Mouse (Mus musculus): ENCODE measurements around the gene Heyl. TPM values are rescaled to one million over a fixed set of nuclear protein-coding genes. Genes with fewer than 3 reads are reported as not detected.
A peak's percentile ranks its signal among the peaks of the same experiment; 100 is the strongest.

The Heyl gene
- polyA plus RNA-seq, 1 experiment = 0.92 TPM

- no peak for DNase-seq (ENCODE audit: low read depth, low spot score)
- 68% methylated on average over 2 of the region's 2 CpGs for WGBS
These were observed 5.1 kb upstream of the Heyl start for GRCm38 (mm10) chr4:123228270-123228669.

DNA sequence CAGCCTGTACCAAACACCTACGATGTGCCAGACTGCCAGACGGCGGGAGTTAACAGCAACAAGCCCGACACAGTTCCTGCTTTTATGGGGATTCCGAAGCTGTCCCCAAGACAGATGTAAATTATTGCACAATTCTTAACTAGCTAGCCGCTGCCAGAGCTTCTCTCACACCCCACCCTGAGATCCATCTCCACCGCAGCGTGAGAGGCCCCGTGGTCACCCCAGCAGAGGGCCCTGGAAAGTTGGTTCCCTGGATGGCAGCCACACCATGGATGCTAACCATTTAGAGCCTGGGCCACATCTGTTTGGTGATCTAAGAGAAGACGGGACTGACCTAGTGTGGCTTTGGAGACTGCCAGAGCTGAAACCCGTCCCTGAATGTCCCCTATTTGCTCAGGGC lies 4.2 kb upstream of the Heyl start:
- DNase-seq (ENCODE audit: low read depth, low spot score) = no peak
- 24% methylated on average over 11 of the region's 11 CpGs for WGBS

DNA sequence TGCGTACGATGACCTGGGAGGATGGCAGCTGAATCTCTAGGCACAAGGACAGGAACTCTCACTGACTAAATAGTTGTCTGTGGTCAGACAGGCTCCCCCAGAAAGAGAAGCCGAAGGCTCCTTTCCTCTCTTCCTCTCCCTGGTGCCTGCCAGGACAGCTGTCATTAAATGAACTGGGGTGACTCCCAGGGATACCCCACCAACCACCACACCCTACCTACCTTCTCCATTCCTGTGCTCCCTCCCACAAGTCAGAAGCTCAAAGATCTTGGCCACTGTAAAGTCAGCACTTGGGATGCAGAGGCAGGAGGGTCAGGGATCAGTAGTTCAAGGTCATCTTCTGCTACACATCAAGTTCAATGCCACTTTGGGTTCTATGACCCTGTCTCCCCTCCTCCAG lies 515 bp upstream of the Heyl start:
- WGBS = 66% methylated on average over 3 of the region's 3 CpGs
- DNase-seq (ENCODE audit: low read depth, low spot score) = no peak

DNA sequence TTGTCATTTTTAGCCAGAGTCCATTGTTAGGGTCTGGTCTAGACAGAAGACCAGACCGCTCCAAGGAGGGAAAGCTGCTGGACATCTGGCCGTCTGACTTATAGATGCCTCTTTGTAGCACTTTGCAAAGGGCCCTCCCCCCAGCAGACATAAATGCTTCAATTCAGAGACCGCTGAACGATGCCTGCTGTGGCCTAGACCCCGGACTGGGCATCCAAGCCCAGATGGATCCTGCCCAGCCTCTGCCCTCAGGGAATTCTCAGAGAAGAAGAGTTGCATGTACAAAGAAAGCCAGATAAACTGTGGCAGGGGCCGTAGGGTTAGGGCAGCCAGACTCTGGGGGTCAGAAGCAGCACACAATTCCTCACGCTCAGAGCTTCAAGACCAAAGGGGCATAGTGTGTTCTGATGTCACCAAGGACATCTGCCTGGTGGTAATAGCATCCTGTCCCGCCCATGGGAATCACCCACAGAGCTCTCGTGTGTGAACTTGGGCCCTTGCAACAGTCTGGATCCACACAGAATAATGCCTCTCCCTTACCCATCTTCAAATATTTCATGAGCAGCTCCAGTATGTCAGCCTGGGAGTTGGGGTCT lies 2.6 kb downstream of the Heyl start:
- 81% methylated on average over 9 of the region's 9 CpGs for WGBS
- no peak for DNase-seq (ENCODE audit: low read depth, low spot score)

- DNase-seq (ENCODE audit: low read depth, low spot score) = no peak
- 81% methylated on average over 13 of the region's 13 CpGs for WGBS
These were observed 3.2 kb downstream of the Heyl start for GRCm38 (mm10) chr4:123236431-123237031.

DNA sequence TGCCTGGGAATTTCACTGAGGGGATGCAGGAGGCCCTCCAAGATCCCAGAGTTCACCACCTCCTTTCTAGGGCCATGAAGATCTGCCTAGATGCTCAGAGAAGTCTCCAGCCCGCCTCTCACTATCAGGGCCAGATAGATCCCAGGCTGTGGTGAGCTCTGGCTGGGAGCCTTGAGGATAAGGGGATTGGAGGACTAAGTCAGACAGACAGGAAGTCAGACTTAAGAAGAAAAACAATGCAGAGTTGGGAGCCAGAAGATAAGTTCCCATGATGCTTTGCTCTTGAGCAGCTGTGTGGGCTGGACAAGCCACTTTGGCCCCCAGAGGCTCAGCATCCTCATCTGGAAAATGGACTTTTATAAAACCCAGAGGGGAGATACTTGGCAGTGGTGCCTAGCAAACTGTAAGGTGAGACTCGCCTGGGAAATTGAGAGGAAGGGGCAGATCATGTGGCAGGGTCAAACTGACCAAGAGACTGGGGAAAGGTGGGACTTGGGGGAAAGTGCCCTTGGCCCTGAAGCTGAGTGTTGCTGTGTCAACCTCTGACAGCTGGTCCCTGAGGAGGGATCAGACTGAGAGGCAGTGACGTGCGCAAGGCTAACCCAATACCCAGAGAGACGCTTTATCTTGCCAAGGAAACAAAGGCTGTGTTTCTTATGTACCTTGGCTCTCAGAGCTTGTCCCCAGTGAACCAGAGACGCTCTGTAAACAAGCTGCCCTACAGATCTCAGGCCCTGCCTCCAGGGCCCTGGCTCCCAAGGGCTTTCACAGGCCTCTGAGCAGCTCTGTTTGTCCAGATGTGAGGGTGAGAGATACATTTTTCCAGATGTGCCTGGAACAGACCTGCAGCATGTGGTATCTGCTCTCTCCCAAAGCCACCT lies 4.3 kb downstream of the Heyl start:
- DNase-seq (ENCODE audit: low read depth, low spot score) = no peak

DNA sequence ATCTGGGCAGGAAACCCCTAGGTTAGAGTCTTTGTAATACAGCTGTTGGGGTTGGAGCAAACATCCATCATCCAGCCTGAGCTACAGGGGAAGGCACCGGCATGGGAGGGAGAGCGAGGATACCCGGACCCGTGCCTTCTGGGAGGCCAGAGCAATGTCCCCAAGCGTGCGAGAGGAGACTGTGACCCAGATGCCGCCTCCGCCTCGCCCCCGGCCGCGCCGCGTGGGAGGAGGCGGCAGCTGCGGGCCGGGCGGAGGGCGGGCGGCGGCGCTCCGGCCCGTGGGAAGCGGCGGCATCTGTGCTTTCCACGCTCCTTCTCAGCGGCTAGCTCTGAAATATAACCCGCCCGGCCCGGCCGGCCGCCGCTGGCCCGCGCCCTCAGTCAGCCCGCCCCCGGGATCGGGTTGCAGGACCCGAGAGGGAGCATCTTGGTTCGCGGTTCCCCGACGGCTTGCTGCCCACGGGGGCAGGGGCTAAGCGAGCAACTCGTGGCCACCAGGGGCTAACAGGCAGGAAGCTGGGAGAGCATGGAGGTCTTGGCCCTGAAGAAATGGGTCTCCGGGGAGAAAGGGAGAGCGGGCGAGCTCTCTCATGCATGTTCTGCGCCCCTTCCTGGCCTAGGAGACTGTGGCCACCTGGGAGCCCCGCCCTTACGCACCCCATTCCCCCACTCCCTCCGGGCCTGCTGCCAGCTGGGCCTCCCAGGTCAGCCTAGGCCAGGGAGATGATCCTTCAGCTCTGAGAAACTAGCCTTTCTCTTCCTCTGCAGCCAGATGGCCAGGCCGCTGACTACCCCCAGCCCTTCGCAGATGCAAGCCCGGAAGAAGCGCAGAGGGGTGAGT lies 6.2 kb downstream of the Heyl start:
- DNase-seq (ENCODE audit: low read depth, low spot score) = no peak
- WGBS = 8% methylated on average over 58 of the region's 58 CpGs

More for the DNA sequence above, 4.3 kb downstream of the Heyl start:
- 51% methylated on average over 6 of the region's 6 CpGs for WGBS

DNA sequence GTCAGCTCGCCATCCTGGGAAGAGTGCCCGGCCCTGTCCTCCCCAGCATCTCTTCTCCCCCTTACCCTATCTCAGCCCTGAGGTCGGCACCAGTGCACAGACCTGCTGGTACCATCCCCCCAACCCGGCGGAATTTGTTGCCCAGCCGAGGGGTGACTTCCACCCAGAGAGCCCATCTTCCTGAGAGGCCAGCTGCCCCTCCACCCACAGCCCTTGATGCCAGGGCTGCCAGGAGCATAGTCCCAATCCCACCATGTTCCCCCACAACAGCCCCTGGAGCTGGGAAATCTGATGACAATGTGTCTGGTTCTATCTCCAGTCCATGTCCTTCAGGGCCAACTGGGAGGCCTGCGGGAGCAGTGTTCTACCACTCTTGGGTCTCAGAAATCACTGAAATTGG lies 12.9 kb downstream of the Heyl start:
- 88% methylated on average over 7 of the region's 7 CpGs for WGBS
- DNase-seq (ENCODE audit: low read depth, low spot score) = no peak

DNA sequence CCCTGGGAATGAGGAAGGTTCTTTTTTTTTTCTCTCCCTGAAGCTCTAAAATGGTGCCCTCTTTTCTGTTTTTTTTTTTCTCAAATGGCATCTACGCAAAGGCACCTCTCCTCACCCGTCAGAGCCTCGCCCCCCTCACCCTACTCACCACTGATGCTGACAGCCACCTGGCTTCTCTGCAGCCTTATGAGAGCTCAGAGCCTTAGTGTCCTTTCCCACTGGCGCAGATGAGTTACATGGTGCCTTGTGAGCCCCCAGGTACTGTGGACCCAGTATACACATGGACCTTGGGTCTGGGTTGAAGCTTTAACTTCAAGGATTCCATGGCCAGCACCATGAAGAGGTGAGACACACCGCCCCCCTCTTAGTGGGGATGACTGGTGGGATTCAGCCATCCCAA lies 13.3 kb downstream of the Heyl start:
- 88% methylated on average over 5 of the region's 5 CpGs for WGBS
- DNase-seq (ENCODE audit: low read depth, low spot score) = no peak

GRCm38 (mm10) chr4:123247147-123247880 lies 14.0 kb downstream of the Heyl start:
- WGBS = 74% methylated on average over 7 of the region's 7 CpGs

GRCm38 (mm10) chr4:123248971-123249567 lies 15.7 kb downstream of the Heyl start:
- no peak for DNase-seq (ENCODE audit: low read depth, low spot score)
- 65% methylated on average over 7 of the region's 7 CpGs for WGBS

More at GRCm38 (mm10) chr4:123247147-123247880, 14.0 kb downstream of the Heyl start:
- DNase-seq (ENCODE audit: low read depth, low spot score) = no peak

DNA sequence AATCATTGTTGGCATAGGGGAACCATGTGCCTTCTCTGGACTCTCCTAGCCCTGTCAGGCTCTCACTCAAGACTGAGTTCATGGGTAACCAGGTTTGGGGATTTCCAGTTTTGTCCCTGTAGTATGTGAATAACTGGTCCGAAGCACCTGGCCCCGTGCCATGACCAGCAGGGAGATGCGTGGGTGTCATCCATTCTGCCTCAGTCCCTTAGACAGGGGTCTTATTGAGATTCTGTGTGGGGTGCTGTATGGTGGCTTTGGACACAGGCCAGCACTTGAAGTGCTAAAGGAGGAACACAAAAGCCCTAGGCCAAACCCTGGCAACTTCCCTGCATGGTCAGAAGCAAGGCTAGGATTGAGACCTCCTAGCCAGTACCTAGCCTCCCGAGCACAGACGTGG lies 18.9 kb downstream of the Heyl start:
- 76% methylated on average over 5 of the region's 5 CpGs for WGBS

DNA sequence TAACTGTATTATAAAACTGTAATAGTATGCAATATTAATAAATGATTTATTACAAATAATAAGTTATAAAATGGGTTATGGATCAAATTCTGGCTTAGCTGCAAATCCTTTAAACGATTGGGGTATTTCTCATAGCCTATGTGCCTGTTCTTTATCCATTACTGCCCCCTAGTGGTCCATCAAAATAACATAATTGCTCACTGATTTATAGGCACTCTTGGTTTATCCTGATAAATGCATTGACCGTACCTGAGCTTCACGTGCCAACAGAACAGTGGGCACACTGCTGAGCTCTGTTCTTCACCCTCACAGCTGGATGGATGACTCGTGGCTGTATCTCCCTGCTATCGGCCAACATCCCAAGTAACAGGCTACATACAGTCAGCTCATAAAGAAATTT lies 21.3 kb downstream of the Heyl start:
- WGBS = 12% methylated on average over 5 of the region's 5 CpGs
- peak; percentile 42 for DNase-seq (ENCODE audit: low read depth, low spot score)

More for the DNA sequence above, 18.9 kb downstream of the Heyl start:
- DNase-seq (ENCODE audit: low read depth, low spot score) = no peak

DNA sequence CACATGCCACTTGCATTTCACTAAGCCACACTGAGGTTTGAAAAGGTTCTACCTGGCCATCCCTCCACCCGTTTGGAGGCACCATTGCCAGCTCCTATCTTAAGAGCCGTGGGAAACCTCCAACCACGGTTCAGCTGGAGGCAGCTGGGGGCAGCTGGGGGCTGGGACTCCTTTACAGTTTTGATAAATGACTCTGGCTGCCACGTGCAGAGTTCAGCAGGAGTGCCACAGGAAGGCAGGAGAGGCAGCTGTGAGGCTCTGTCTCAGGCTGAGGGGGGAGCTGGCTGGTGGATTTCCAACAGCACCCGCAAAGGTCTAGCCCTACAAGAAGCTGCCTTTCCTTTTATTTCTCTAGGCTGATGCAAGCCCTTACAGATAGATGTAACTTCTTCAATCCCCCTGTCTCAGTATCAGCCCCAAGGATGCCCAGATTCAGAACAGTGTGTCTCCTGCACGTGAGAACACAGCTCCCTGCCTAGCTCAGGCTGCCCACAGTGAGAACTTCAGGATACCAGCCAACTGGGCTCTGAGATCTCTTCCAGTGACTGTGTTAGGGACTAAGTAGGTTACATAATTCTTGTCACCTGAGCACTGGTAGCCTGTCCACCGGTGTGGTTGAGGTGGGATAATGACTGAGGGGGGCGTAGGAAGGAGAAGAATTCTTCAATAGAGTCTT lies 26.9 kb downstream of the Heyl start:
- WGBS = 45% methylated on average over 8 of the region's 8 CpGs
- DNase-seq (ENCODE audit: low read depth, low spot score) = no peak

- WGBS = 45% methylated on average over 5 of the region's 5 CpGs
- peak; percentile 39 for DNase-seq (ENCODE audit: low read depth, low spot score)
These were observed 28.5 kb downstream of the Heyl start, which contains the start of gene Pabpc4 for GRCm38 (mm10) chr4:123261721-123262401. Gene Pabpc4 (plus strand): TSS chr4:123262351.

DNA sequence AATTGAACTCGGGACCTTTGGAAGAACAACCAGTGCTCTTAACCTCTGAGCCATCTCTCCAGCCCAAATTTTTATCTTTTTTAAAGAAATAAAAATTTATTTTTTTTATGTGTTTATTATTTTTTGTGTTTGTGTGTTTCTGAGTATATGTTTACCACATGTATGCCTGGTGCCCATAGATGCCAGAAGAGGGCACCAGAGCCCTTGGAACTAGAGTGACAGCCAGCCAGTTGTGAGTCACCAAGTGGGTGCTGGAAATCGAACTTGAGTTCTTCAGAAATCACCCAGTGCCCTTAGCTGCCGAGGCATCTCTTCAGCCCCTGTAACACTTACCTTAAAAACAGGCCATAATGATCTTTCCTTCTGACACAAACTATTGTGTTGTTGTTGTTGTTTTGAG lies 37.7 kb downstream of the Heyl start:
- WGBS = 84% methylated on average over 3 of the region's 3 CpGs
- no peak for DNase-seq (ENCODE audit: low read depth, low spot score)

GRCm38 (mm10) chr4:123280117-123280516 lies 46.8 kb downstream of the Heyl start:
- DNase-seq (ENCODE audit: low read depth, low spot score) = no peak
- WGBS = 70% methylated on average over 3 of the region's 3 CpGs

GRCm38 (mm10) chr4:123282500-123282899 lies 49.1 kb downstream of the Heyl start:
- DNase-seq (ENCODE audit: low read depth, low spot score) = peak; percentile 65
- WGBS = under 1% methylated on average over 25 of the region's 25 CpGs
